Mouse (Mus musculus) embryonic facial prominence, embryonic 10.5 days (tissue): Measurements from ENCODE around the gene Hist1h2bb. TPM values are rescaled to one million over a fixed set of nuclear protein-coding genes. Genes with fewer than 3 reads are reported as not detected.
"Not testable (repeated sequence)": the region's sequence is repeated elsewhere in the genome, so short reads cannot be mapped to it uniquely, and the experiment has no call there.

Experiments
- DNase-seq: peaks from one replicate; pipeline ENCODE4 v3.0.0-alpha.2; 2017; ENCODE audit warnings: low spot score
- H3K27ac ChIP-seq: fragments of 300-500 bp; sonication (generic); replicated peaks from 2 replicates; pipeline ENCODE4 v1.5.1; 2016; ENCODE audit warnings: mild to moderate bottlenecking
- H3K27me3 ChIP-seq: fragments of 300-500 bp; sonication (generic); replicated peaks from 2 replicates; pipeline ENCODE4 v1.6.1; 2016; ENCODE audit warnings: low read depth, mild to moderate bottlenecking; ENCODE audit not compliant: poor library complexity, severe bottlenecking
- H3K36me3 ChIP-seq: fragments of 300-500 bp; sonication (generic); replicated peaks from 2 replicates; pipeline ENCODE4 v1.6.1; 2016; ENCODE audit warnings: mild to moderate bottlenecking, moderate library complexity
- H3K4me1 ChIP-seq: fragments of 300-500 bp; sonication (generic); 2 replicates; pipeline ENCODE4 v1.6.1; 2016
- H3K4me3 ChIP-seq: fragments of 300-500 bp; sonication (generic); 2 replicates; pipeline ENCODE4 v1.5.1; 2016; ENCODE audit warnings: mild to moderate bottlenecking, moderate library complexity
- H3K9me3 ChIP-seq: fragments of 300-500 bp; sonication (generic); 2 replicates; pipeline ENCODE4 v1.6.1; 2016; ENCODE audit warnings: mild to moderate bottlenecking
- WGBS: fragments of 180-500 bp; shearing (Covaris S2); methylation state at CpG from one replicate; pipeline ENCODE4 v1.1.7; 2016; 5-methylcytosine and 5-hydroxymethylcytosine counted together
- polyA plus RNA-seq: library from polyadenylated mRNA; unstranded; fragments of >200 nt; fragmentation: Nextera tagmentation; extraction: Ambion mirVana; gene quantifications from 2 replicates; pipeline ENCODE4 v1.2.1, GENCODE M21; 2016

Gene Hist1h2bb
- 1.9 and 2.9 TPM in 2 replicates for polyA plus RNA-seq

- H3K36me3 ChIP-seq, result not testable (repeated sequence)
- peak; percentile 83 for DNase-seq
These were observed at the start of gene Hist1h2bb for GRCm38 (mm10) chr13:23746201-23747080. TSS of gene Hist1h2bb (plus strand) at chr13:23746734.

GRCm38 (mm10) chr13:23697491-23698299, 48.8 kb upstream of the Hist1h2bb start:
- Histone ChIP-seq H3K36me3 (no peaks in the 10 kb centered on the region), H3K27me3 (no peaks in the 10 kb centered on the region), H3K9me3 (no peaks in the 10 kb centered on the region), H3K4me1 (peaks cover 23% of the 10 kb centered on the region), H3K4me3 (peak overlapping the region; percentile 60), H3K27ac (peak overlapping the region; percentile 88)
- peak; percentile 67 for DNase-seq
- under 1% methylated on average over 32 of the region's 32 CpGs for WGBS

More at GRCm38 (mm10) chr13:23746201-23747080, at the start of gene Hist1h2bb:
- not testable (repeated sequence) for H3K9me3 ChIP-seq, H3K27me3 ChIP-seq
- Histone ChIP-seq H3K4me1 (peaks cover 23% of the 10 kb centered on the region), H3K4me3 (peak within 1 kb of the TSS; percentile 62), H3K27ac (peak within 1 kb of the TSS; percentile 98)
- WGBS, result under 1% methylated on average over 53 of the region's 58 CpGs

DNA sequence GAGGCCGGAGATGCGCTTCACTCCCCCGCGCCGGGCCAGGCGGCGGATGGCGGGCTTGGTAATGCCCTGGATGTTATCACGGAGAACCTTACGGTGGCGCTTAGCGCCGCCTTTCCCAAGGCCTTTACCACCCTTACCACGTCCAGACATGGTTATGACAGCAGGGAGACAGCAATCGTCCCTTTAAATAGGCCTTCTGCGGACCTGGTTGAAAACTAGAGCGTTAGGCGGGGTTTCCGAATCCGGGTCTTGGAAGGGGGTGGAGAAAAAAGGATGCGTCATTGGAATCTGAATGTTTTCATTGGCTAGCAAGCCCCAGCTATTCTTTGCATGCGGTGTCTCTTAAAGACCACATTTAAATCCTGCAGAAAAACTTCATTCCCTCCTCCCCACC, 48.2 kb upstream of the Hist1h2bb start, which contains the start of gene Hist1h4c:
Gene Hist1h4c, minus strand, starts transcription at position 155 of the 394 bp plus-strand sequence.
- WGBS, result under 1% methylated on average over 22 of the region's 22 CpGs

DNA sequence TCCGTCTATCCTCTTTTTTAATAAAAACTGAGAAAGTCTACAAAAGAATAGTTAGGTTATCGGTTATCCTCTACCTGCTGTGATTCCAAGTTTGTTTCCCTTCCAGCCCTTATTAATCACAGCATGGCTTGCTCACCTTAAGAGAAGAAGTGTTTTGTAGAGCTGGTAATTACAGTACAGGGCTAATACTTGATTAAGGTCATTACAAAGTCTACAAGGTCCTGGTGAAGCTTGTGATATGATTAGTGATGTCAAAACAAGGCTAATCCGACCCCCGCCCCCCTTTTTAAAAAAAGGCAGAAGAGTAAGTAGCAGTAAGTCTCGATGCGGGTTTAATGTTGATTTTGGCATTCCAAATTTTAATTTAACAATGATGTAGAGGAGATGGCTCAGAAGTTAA, 47.5 kb upstream of the Hist1h2bb start:
- Histone ChIP-seq H3K36me3 (no peaks in the 10 kb centered on the region), H3K4me3 (peak overlapping the region; percentile 60), H3K27me3 (no peaks in the 10 kb centered on the region), H3K9me3 (no peaks in the 10 kb centered on the region), H3K27ac (peak overlapping the region; percentile 88), H3K4me1 (peaks cover 23% of the 10 kb centered on the region)
- 64% methylated on average over 6 of the region's 6 CpGs for WGBS
- peak; percentile 6 for DNase-seq

More for the DNA sequence above, 48.2 kb upstream of the Hist1h2bb start, which contains the start of gene Hist1h4c:
- H3K36me3 ChIP-seq, result no peaks in the 10 kb centered on the region
- H3K27ac ChIP-seq, result peak within 1 kb of the TSS; percentile 88
- H3K4me1 ChIP-seq, result peaks cover 23% of the 10 kb centered on the region
- peak within 1 kb of the TSS; percentile 60 for H3K4me3 ChIP-seq
- H3K9me3 ChIP-seq, result no peaks in the 10 kb centered on the region
- H3K27me3 ChIP-seq, result no peaks in the 10 kb centered on the region
- DNase-seq, result peak; percentile 96

- H3K36me3 ChIP-seq, result no peaks in the 10 kb centered on the region
- H3K27ac ChIP-seq, result peak overlapping the region; percentile 88; the same call in 1 of the 2 replicates
- DNase-seq, result no peak
- no peak overlapping the region for H3K4me3 ChIP-seq
- H3K9me3 ChIP-seq, result no peaks in the 10 kb centered on the region
- WGBS, result 69% methylated on average over 3 of the region's 3 CpGs
- H3K27me3 ChIP-seq, result no peaks in the 10 kb centered on the region
- peaks cover 23% of the 10 kb centered on the region for H3K4me1 ChIP-seq
These were observed 46.8 kb upstream of the Hist1h2bb start for GRCm38 (mm10) chr13:23699767-23700166.

DNA sequence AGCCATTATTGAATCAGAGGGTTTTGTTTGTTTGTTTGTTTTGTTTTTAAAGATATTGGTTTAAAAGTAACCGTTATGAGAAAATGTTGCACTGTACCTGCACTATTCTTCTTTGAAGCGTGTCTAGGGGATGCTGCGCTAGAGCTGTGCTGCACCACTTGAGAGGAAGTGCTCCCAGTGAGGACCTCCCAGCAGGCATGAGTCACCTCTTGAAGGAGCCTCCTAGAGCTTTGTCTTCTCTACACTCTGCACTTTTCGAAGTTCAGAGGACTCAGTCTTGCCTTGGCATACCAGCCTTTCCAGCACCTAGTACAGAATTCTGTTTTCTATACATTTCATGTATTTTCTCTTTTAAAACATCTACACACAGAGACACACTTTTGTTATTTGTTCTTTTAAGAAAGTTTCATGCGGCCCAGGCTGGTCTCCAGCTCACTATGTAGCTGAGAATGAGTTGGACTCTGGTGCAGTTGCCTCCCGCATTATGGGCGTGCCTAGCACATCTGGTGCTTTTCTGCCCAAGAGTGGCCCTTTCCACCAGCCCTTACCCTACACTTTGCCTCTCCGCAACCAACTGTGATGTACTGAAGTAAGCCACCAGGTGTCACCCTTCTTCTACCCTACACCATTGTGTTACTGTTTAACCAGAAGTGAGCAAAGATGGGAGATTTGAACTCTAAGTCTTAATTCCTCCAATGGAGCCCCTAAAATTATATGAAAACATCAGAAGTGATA, 45.6 kb upstream of the Hist1h2bb start:
- H3K4me3 ChIP-seq, result 0 out of 2 replicates have a peak overlapping the region, but pooled peaks have one; percentile 11
- H3K9me3 ChIP-seq, result no peaks in the 10 kb centered on the region
- H3K4me1 ChIP-seq, result peaks cover 17% of the 10 kb centered on the region
- peak; percentile 78 for DNase-seq
- no peaks in the 10 kb centered on the region for H3K36me3 ChIP-seq
- H3K27ac ChIP-seq, result peak overlapping the region; percentile 35
- no peaks in the 10 kb centered on the region for H3K27me3 ChIP-seq
- WGBS, result 32% methylated on average over 8 of the region's 8 CpGs

GRCm38 (mm10) chr13:23702220-23702619, 44.3 kb upstream of the Hist1h2bb start:
- H3K4me3 ChIP-seq, result no peak overlapping the region
- H3K27me3 ChIP-seq, result no peaks in the 10 kb centered on the region
- WGBS, result 78% methylated on average over 4 of the region's 4 CpGs
- peak; percentile 6 for DNase-seq
- H3K36me3 ChIP-seq, result no peaks in the 10 kb centered on the region
- no peaks in the 10 kb centered on the region for H3K9me3 ChIP-seq
- H3K4me1 ChIP-seq, result peaks cover 14% of the 10 kb centered on the region
- H3K27ac ChIP-seq, result no peak overlapping the region

DNA sequence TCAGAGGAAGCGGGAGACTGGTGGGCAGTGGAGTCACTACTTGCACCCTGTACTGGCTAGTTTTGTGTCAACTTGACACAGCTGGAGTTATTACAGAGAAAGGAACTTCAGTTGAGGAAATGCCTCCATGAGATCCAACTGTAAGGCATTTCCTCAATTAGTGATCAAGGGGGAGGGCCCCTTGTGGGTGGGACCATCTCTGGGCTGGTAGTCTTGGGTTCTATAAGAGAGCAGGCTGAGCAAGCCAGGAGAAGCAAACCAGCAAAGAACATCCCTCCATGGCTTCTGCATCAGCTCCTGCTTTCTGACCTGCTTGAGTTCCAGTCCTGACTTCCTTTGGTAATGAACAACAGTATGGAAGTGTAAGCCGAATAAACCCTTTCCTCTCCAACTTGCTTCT, 43.7 kb upstream of the Hist1h2bb start:
- H3K36me3 ChIP-seq, H3K4me3 ChIP-seq, DNase-seq, H3K9me3 ChIP-seq, H3K27me3 ChIP-seq, H3K27ac ChIP-seq: not testable (repeated sequence)
- H3K4me1 ChIP-seq, result peaks cover 14% of the 10 kb centered on the region
- 91% methylated on average over 2 of the region's 2 CpGs for WGBS

- 90% methylated on average over 7 of the region's 7 CpGs for WGBS
- Histone ChIP-seq H3K4me3 (no peak overlapping the region), H3K27ac (peak overlapping the region; percentile 40; the same call in 1 of the 2 replicates), H3K36me3 (no peaks in the 10 kb centered on the region), H3K9me3 (no peaks in the 10 kb centered on the region), H3K27me3 (peaks cover 2% of the 10 kb centered on the region), H3K4me1 (peaks cover 32% of the 10 kb centered on the region)
- DNase-seq, result peak; percentile 7
These were observed 40.7 kb upstream of the Hist1h2bb start for GRCm38 (mm10) chr13:23705751-23706356.

DNA sequence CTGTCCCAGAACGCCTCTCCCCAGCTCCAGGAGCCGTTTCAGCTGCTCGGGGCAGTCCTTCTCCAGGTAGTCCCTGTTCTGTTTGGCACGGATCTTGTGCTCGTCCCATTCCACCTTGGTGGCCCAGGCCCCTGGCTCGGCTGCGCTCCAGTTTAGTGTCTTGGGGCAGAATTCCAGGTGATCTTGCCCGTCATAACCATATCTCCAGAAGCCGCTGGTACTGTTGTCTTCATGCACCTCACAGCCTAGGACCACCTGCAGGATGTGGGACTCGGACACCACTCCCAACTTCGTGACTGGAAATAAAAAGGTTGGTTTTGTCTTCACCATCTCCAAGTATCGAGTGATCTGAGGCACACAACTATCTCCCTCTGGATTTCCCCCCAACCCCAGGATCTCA, 39.8 kb upstream of the Hist1h2bb start:
- Histone ChIP-seq H3K4me1 (peaks cover 28% of the 10 kb centered on the region), H3K36me3 (no peaks in the 10 kb centered on the region), H3K27ac (peak overlapping the region; percentile 40; the same call in 1 of the 2 replicates), H3K27me3 (peaks cover 8% of the 10 kb centered on the region), H3K9me3 (no peaks in the 10 kb centered on the region), H3K4me3 (no peak overlapping the region)
- 91% methylated on average over 12 of the region's 12 CpGs for WGBS
- peak; percentile 7 for DNase-seq

- no peaks in the 10 kb centered on the region for H3K36me3 ChIP-seq
- H3K9me3 ChIP-seq, result no peaks in the 10 kb centered on the region
- peaks cover 8% of the 10 kb centered on the region for H3K27me3 ChIP-seq
- peak overlapping the region; percentile 48; the same call in 1 of the 2 replicates for H3K27ac ChIP-seq
- no peak overlapping the region for H3K4me3 ChIP-seq
- WGBS, result 85% methylated on average over 4 of the region's 4 CpGs
- DNase-seq, result no peak
- peaks cover 28% of the 10 kb centered on the region for H3K4me1 ChIP-seq
These were observed 38.5 kb upstream of the Hist1h2bb start for GRCm38 (mm10) chr13:23708041-23708440.
